Mouse (Mus musculus) limb, embryonic 14.5 days (tissue): ENCODE data around the gene Rbks. TPM values are rescaled to one million over a fixed set of nuclear protein-coding genes. Genes with fewer than 3 reads are reported as not detected.

ENCODE experiments used
- ATAC-seq: fragments of 200-750 bp; cut with Nextera tagmentation; 2 replicates; pipeline ENCODE4 v1.8.0; 2017; ENCODE audit warnings: low read depth, moderate number of reproducible peaks, moderate TSS enrichment; ENCODE audit not compliant: low FRiP score
- DNase-seq: peaks from one replicate; pipeline ENCODE4 v3.0.0-alpha.2; 2015; ENCODE audit warnings: low spot score
- H3K27ac ChIP-seq: fragments of 300-500 bp; sonication (generic); replicated peaks from 2 replicates; pipeline ENCODE4 v1.5.1; 2014; ENCODE audit warnings: low read depth, mild to moderate bottlenecking, low read length, moderate library complexity, mixed read lengths
- H3K27me3 ChIP-seq: fragments of 300-500 bp; sonication (generic); 2 replicates; pipeline ENCODE4 v1.6.1; 2014; ENCODE audit warnings: low read length, mixed read lengths; ENCODE audit not compliant: control insufficient read depth, insufficient read depth
- H3K36me3 ChIP-seq: fragments of 300-500 bp; sonication (generic); 2 replicates; pipeline ENCODE4 v1.6.1; 2014; ENCODE audit warnings: mild to moderate bottlenecking, low read length, moderate library complexity, mixed read lengths; ENCODE audit not compliant: control insufficient read depth, insufficient read depth
- H3K4me1 ChIP-seq: fragments of 300-500 bp; sonication (generic); 2 replicates; pipeline ENCODE4 v1.6.1; 2014; ENCODE audit warnings: antibody characterized with exemption, low read length, mixed read lengths; ENCODE audit not compliant: control insufficient read depth, insufficient read depth
- H3K4me2 ChIP-seq: fragments of 300-500 bp; sonication (generic); replicated peaks from 2 replicates; pipeline ENCODE4 v1.6.1; 2014; ENCODE audit warnings: low read depth, mild to moderate bottlenecking, low read length, moderate library complexity; ENCODE audit not compliant: severe bottlenecking
- H3K4me3 ChIP-seq: fragments of 300-500 bp; sonication (generic); replicated peaks from 2 replicates; pipeline ENCODE4 v1.5.1; 2014; ENCODE audit warnings: low read length
- H3K9ac ChIP-seq: fragments of 300-500 bp; sonication (generic); 2 replicates; pipeline ENCODE4 v1.6.1; 2014; ENCODE audit warnings: mild to moderate bottlenecking, low read depth, low read length, moderate library complexity; ENCODE audit not compliant: severe bottlenecking
- H3K9me3 ChIP-seq: fragments of 300-500 bp; sonication (generic); 2 replicates; pipeline ENCODE4 v1.6.1; 2016; ENCODE audit warnings: low read length; ENCODE audit not compliant: control insufficient read depth
- POLR2A ChIP-seq: fragments of 200-500 bp; IDR thresholded peaks from 2 replicates; pipeline ENCODE4 v1.8.0; 2012; ENCODE audit warnings: inconsistent platforms, mild to moderate bottlenecking, moderate library complexity, borderline replicate concordance; ENCODE audit not compliant: insufficient read depth, insufficient read length; ENCODE audit errors: extremely low read depth
- WGBS: fragments of 180-500 bp; shearing (Covaris S2); extraction: QIAGEN DNeasy Blood & Tissue Kit; methylation state at CpG from one replicate; pipeline ENCODE4 v1.1.7; 2014; 5-methylcytosine and 5-hydroxymethylcytosine counted together
- polyA plus RNA-seq, 2 experiments: library from polyadenylated mRNA; depleted of rRNA in 1 of 2; stranded (reverse) in 1 of 2; unstranded in 1 of 2; fragments of >200 nt; fragmentation: Nextera tagmentation in 1 of 2; extraction: Ambion mirVana in 1 of 2; gene quantifications; 2 replicates each; pipeline versions ENCODE4 v1.2.1 to v1.2.3; 2012 to 2014

The Rbks gene
- polyA plus RNA-seq, 2 experiments: 1.9 to 2.2 TPM

DNA sequence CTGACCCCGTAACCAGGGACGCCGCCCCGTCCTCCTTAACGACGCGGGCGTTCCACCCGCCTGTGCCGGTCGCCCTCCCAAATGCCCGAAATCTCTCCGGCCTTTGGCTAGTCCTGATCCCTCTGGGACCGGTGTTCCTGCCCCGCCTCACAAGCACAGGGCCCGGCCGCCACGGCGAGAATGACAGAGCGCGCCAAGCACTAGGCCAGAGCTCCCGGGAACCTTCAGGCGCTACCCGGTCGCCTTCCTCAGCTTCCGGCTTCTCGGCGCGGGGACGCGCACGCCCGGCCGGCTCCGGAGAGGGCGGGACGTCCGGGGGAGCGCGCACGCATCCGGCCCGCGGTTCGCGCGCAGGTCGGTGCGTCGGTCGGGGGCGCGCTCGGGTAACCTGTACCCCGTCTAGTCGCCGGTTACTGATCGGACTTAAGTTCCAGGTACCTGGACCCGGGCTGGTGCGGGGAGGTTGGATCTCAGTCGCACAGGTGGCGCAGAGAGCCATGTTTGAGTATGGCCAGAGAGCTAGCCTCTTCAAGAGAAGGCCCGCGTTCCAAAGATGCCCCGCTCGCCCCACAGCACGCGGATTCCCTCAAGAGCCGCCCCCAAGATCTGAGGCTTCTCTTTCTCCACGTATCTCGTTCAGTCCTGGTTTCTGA, 343 bp upstream of the Rbks start, which contains the start of gene Babam2:
TSS of gene Babam2 (plus strand) at position 41 of the 653 bp plus-strand sequence.
- H3K4me2 ChIP-seq: peak within 1 kb of the TSS; percentile 75
- peak; percentile 61; the same call in 1 of the 2 replicates for TF ChIP-seq POLR2A
- peak within 1 kb of the TSS; percentile 80 for H3K9ac ChIP-seq
- peak within 1 kb of the TSS; percentile 86 for H3K27ac ChIP-seq
- 0 out of 2 replicates have a peak, but pooled peaks cover 5% of the 10 kb centered on the region for H3K36me3 ChIP-seq
- H3K4me1 ChIP-seq: peaks cover 4% of the 10 kb centered on the region
- DNase-seq (peak; percentile 82), ATAC-seq (peak; percentile 92)
- no peaks in the 10 kb centered on the region for H3K27me3 ChIP-seq
- no peaks in the 10 kb centered on the region for H3K9me3 ChIP-seq
- WGBS: under 1% methylated on average over 70 of the region's 71 CpGs
- peak within 1 kb of the TSS; percentile 73 for H3K4me3 ChIP-seq

- TF ChIP-seq POLR2A: no peak
- no peak overlapping the region for H3K27ac ChIP-seq
- H3K27me3 ChIP-seq: no peaks in the 10 kb centered on the region
- no peaks in the 10 kb centered on the region for H3K36me3 ChIP-seq
- peaks cover 4% of the 10 kb centered on the region for H3K4me1 ChIP-seq
- ATAC-seq (no peak), DNase-seq (peak; percentile 49)
- H3K9me3 ChIP-seq: no peaks in the 10 kb centered on the region
- no peak overlapping the region for H3K9ac ChIP-seq
- H3K4me2 ChIP-seq: no peak overlapping the region
- H3K4me3 ChIP-seq: no peak overlapping the region
Observed at GRCm38 (mm10) chr5:31693191-31693590, 4.2 kb downstream of the Rbks start.

DNA sequence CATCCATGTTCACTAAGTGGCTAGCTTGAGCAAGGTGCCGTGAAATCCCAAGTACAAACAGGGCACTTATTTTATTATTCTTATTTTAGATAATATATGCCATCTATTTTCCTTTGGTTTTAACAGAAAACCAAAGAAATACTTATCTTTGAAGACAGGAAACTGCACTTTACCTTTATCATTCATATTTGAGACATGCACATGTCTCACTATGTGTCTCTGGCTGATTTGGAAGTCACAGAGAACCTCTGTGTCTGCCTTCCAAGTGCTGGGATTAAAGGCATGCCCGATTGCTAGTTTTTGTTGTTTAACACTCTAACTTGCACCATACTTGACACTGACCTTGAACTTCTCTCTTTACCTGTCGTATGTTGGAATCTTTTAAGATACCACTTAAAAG, 9.5 kb downstream of the Rbks start:
- ATAC-seq (no peak), DNase-seq (no peak)
- TF ChIP-seq POLR2A: no peak
- no peak overlapping the region for H3K27ac ChIP-seq
- H3K4me3 ChIP-seq: no peak overlapping the region
- no peaks in the 10 kb centered on the region for H3K4me1 ChIP-seq
- no peak overlapping the region for H3K9ac ChIP-seq
- WGBS: 81% methylated on average over 3 of the region's 3 CpGs
- no peaks in the 10 kb centered on the region for H3K27me3 ChIP-seq
- H3K9me3 ChIP-seq: no peaks in the 10 kb centered on the region
- H3K4me2 ChIP-seq: no peak overlapping the region
- no peaks in the 10 kb centered on the region for H3K36me3 ChIP-seq

DNA sequence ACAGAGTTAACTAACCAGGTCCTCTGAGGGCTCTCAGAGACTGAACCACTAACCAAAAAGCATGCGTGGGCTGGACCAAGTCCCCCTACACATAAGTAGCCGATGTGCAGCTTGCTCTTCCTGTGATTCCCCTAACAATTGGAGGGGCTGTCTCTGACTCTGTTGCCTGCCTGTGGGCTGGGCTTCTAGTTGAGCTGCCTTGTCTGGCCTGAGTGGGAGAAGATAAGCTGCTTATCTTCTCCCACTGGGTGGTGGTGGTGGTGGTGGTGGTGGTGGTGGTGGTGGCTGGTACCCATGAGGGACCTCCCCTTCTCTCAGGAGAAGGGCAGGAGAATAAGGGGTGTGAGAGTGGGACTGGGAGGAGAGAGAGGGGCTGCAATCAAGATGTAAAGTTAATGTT, 11.4 kb downstream of the Rbks start:
- WGBS: 66% methylated on average over 2 of the region's 2 CpGs
- H3K27me3 ChIP-seq: no peaks in the 10 kb centered on the region
- H3K4me1 ChIP-seq: no peaks in the 10 kb centered on the region
- no peak overlapping the region for H3K4me2 ChIP-seq
- H3K27ac ChIP-seq: no peak overlapping the region
- TF ChIP-seq POLR2A: no peak
- H3K36me3 ChIP-seq: no peaks in the 10 kb centered on the region
- DNase-seq: no peak
- H3K9me3 ChIP-seq: no peaks in the 10 kb centered on the region
- H3K9ac ChIP-seq: no peak overlapping the region
- ATAC-seq: no peak
- no peak overlapping the region for H3K4me3 ChIP-seq

- H3K9ac ChIP-seq: no peak overlapping the region
- H3K36me3 ChIP-seq: no peaks in the 10 kb centered on the region
- H3K4me2 ChIP-seq: no peak overlapping the region
- WGBS: 86% methylated on average over 1 of the region's 1 CpGs
- no peaks in the 10 kb centered on the region for H3K27me3 ChIP-seq
- H3K9me3 ChIP-seq: no peaks in the 10 kb centered on the region
- H3K4me1 ChIP-seq: no peaks in the 10 kb centered on the region
- H3K27ac ChIP-seq: no peak overlapping the region
- no peak for TF ChIP-seq POLR2A
- DNase-seq (no peak), ATAC-seq (no peak)
- no peak overlapping the region for H3K4me3 ChIP-seq
Observed at GRCm38 (mm10) chr5:31682305-31682704, 15.1 kb downstream of the Rbks start.

- H3K4me3 ChIP-seq: no peak overlapping the region
- no peaks in the 10 kb centered on the region for H3K9me3 ChIP-seq
- H3K27ac ChIP-seq: no peak overlapping the region
- no peak for TF ChIP-seq POLR2A
- no peak overlapping the region for H3K9ac ChIP-seq
- DNase-seq: no peak
- H3K4me1 ChIP-seq: no peaks in the 10 kb centered on the region
- H3K4me2 ChIP-seq: no peak overlapping the region
- 74% methylated on average over 4 of the region's 4 CpGs for WGBS
- no peaks in the 10 kb centered on the region for H3K36me3 ChIP-seq
- no peak for ATAC-seq
- no peaks in the 10 kb centered on the region for H3K27me3 ChIP-seq
Observed at GRCm38 (mm10) chr5:31680183-31680582, 17.2 kb downstream of the Rbks start.
